Mouse (Mus musculus): ENCODE data around the gene Safb. TPM values are rescaled to one million over a fixed set of nuclear protein-coding genes. Genes with fewer than 3 reads are reported as not detected.

Safb gene
- polyA plus RNA-seq, 1 experiment from 2014 or later: 109 TPM

DNA sequence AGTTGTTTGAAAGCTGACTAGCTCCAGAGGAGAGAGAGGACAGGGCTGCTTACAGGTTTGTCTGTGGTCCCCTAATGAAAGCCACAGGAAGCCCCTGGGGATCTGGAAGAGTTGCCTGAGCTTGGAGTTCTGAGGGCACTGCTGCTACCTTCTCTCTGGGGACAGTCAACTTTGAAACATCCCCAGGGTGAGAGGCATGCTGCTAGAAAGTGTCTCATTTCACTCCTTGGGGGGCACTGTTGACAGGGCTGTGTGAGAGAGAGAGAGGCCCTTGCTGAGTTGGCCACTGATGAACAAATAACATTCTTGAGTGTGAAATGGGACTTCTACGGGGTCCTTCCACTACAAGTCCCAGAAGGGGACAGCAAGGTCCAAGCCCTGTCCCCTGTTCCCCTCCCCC is 3.1 kb downstream of the Safb start:
- Histone ChIP-seq H3K27me3 (ENCODE audit: control insufficient read depth, insufficient read depth, low read length) (no peaks in the 10 kb centered on the region), H3K9ac (replicated peaks; ENCODE audit: low read length) (no peak overlapping the region), H3K36me3 (replicated peaks; ENCODE audit: control insufficient read depth, insufficient read depth, low read depth, low read length) (peaks cover 22% of the 10 kb centered on the region), H3K9me3 (replicated peaks; ENCODE audit: control insufficient read depth, low read length) (no peaks in the 10 kb centered on the region), H3K4me2 (ENCODE audit: low read depth, low read length) (no peak overlapping the region), H3K4me1 (ENCODE audit: control insufficient read depth, insufficient read depth, low read length) (peaks cover 7% of the 10 kb centered on the region; the same call in 1 of the 2 replicates), H3K4me3 (ENCODE audit: low read depth, low read length) (no peak overlapping the region), H3K27ac (replicated peaks; ENCODE audit: low read depth, low read length) (no peak overlapping the region)
- WGBS: 63% methylated on average over 1 of the region's 1 CpGs
- ATAC-seq (replicated peaks; ENCODE audit: insufficient number of reproducible peaks, low FRiP score, low TSS enrichment, low read depth): no peak
- no peak for DNase-seq (ENCODE audit: low spot score)

DNA sequence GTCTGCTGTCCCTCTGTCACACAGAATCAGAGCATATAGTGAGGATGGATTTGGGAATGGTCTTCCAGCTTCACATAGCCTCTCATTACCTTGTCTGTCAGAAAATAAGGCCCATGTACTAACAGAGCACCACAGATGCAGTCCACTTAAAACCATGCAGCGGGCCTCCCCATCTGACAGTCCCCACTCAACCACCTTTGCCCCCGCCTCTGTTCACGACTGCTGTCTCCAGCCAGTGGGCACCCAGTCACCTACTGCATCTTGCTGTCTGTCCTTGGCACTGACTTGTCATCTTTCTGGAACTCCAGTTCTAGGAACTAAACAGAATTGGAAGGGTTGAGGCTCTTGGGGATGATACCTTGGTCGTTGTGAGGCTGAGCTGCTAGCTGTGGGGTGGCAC is 4.3 kb downstream of the Safb start:
- H3K27ac ChIP-seq (replicated peaks; ENCODE audit: low read depth, low read length): no peak overlapping the region
- no peak overlapping the region for H3K9ac ChIP-seq (replicated peaks; ENCODE audit: low read length)
- no peaks in the 10 kb centered on the region for H3K27me3 ChIP-seq (ENCODE audit: control insufficient read depth, insufficient read depth, low read length)
- DNase-seq (ENCODE audit: low spot score): no peak
- H3K4me2 ChIP-seq (ENCODE audit: low read depth, low read length): no peak overlapping the region
- H3K4me1 ChIP-seq (ENCODE audit: control insufficient read depth, insufficient read depth, low read length): peaks cover 7% of the 10 kb centered on the region; the same call in 1 of the 2 replicates
- ATAC-seq (replicated peaks; ENCODE audit: insufficient number of reproducible peaks, low FRiP score, low TSS enrichment, low read depth): no peak
- H3K4me3 ChIP-seq (ENCODE audit: low read depth, low read length): no peak overlapping the region
- H3K36me3 ChIP-seq (replicated peaks; ENCODE audit: control insufficient read depth, insufficient read depth, low read depth, low read length): peaks cover 25% of the 10 kb centered on the region
- 98% methylated on average over 4 of the region's 4 CpGs for WGBS
- no peaks in the 10 kb centered on the region for H3K9me3 ChIP-seq (replicated peaks; ENCODE audit: control insufficient read depth, low read length)

DNA sequence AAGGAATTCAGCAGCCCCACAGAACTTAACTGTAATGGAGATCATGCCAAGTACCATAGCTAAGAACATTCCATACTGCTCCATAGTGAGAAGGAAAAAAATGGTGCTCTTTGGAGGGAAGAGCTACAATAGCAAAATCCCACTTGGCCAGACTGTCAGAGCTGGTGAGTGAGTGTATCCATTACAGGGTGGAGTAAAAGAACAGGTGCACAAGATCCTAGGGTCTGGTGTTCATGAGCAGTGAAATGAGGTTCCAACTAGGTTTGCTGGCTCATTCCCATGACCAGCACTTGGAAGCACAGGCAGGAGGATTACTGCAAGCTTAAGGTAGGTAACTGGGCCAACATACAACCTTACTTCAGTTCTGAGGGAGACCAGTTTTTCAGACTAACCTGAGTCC is 7.9 kb downstream of the Safb start:
- DNase-seq (ENCODE audit: low spot score): no peak
- ATAC-seq (replicated peaks; ENCODE audit: insufficient number of reproducible peaks, low FRiP score, low TSS enrichment, low read depth): no peak
- H3K4me2 ChIP-seq (ENCODE audit: low read depth, low read length): no peak overlapping the region
- H3K9me3 ChIP-seq (replicated peaks; ENCODE audit: control insufficient read depth, low read length): no peaks in the 10 kb centered on the region
- H3K4me1 ChIP-seq (ENCODE audit: control insufficient read depth, insufficient read depth, low read length): no peaks in the 10 kb centered on the region
- no peaks in the 10 kb centered on the region for H3K27me3 ChIP-seq (ENCODE audit: control insufficient read depth, insufficient read depth, low read length)
- no peak overlapping the region for H3K9ac ChIP-seq (replicated peaks; ENCODE audit: low read length)
- H3K4me3 ChIP-seq (ENCODE audit: low read depth, low read length): no peak overlapping the region
- no peak overlapping the region for H3K27ac ChIP-seq (replicated peaks; ENCODE audit: low read depth, low read length)
- H3K36me3 ChIP-seq (replicated peaks; ENCODE audit: control insufficient read depth, insufficient read depth, low read depth, low read length): peaks cover 41% of the 10 kb centered on the region

DNA sequence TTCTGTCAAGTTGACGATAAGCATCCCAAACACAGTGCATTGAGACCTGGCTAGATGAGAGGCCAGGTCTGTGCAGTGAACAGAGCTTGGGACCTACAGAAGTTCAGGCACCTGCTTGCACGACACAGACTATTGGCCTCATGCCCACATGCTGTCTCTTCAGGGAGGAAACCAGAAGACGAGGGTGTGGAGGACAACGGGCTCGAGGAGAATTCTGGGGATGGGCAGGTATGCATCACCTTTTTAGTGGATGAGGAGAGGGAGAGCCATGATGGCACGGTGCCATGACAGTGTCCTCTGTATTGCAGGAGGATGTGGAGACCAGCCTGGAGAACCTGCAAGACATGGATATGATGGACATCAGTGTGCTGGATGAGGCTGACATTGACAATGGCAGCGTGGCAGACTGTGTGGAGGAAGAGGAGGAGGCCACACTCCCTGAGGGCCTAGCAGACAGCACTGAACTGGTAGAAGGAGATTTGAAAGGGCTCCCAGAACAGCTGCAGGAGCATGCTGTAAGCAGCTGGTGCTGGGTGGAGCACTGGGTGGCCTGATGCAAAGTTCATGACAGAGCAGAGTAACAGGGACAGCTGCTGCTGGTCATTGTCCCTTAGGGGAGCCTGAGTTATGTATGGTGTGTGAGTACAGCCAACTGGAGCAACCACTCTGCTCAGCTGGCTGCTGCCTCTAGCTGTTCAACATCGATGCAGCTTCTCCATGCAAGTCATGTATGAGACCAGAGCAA is 9.1 kb downstream of the Safb start:
- ATAC-seq (replicated peaks; ENCODE audit: insufficient number of reproducible peaks, low FRiP score, low TSS enrichment, low read depth): no peak
- no peak overlapping the region for H3K4me2 ChIP-seq (ENCODE audit: low read depth, low read length)
- 90% methylated on average over 8 of the region's 8 CpGs for WGBS
- H3K36me3 ChIP-seq (replicated peaks; ENCODE audit: control insufficient read depth, insufficient read depth, low read depth, low read length): peaks cover 41% of the 10 kb centered on the region
- H3K9me3 ChIP-seq (replicated peaks; ENCODE audit: control insufficient read depth, low read length): no peaks in the 10 kb centered on the region
- no peak overlapping the region for H3K27ac ChIP-seq (replicated peaks; ENCODE audit: low read depth, low read length)
- no peak for DNase-seq (ENCODE audit: low spot score)
- H3K27me3 ChIP-seq (ENCODE audit: control insufficient read depth, insufficient read depth, low read length): no peaks in the 10 kb centered on the region
- no peak overlapping the region for H3K9ac ChIP-seq (replicated peaks; ENCODE audit: low read length)
- no peak overlapping the region for H3K4me3 ChIP-seq (ENCODE audit: low read depth, low read length)
- no peaks in the 10 kb centered on the region for H3K4me1 ChIP-seq (ENCODE audit: control insufficient read depth, insufficient read depth, low read length)

DNA sequence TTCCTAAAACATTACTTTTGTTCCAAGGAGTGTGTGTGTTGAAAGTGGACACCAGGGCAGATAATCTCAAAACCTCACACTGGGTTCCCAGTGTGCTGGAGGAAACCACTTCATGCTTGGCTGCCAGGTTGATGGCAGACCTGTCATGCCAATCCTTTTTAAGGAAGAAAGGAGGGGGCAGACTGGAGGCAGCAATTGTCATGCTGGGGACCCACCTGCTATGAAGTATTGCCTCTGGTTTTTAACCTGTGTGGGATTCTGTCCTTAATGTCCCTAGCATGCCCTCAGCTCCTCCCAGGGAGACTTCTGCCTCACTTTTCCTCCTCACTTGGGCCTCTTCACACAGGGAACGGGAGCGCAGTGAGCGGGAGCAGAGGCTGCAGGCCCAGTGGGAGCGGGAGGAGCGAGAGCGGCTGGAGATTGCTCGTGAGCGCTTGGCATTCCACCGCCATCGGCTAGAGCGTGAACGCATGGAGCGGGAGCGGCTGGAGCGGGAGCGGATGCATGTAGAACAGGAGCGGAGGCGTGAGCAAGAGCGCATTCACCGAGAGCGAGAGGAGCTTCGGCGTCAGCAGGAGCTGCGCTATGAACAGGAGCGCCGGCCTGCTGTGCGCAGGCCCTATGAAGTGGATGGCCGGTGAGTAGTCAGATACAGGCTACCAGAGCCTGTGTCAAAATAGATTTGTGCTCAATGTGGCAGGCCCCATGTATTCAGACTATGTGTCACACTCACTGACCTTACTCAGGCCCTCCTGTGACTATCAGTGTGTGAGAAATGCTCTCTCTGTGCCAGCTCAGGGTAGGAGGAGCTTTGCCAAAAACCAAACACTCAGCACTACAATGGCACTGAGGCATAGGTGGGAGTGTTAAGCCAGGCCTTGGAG is 18.8 kb downstream of the Safb start:
- H3K27ac ChIP-seq (replicated peaks; ENCODE audit: low read depth, low read length): no peak overlapping the region
- H3K4me1 ChIP-seq (ENCODE audit: control insufficient read depth, insufficient read depth, low read length): no peaks in the 10 kb centered on the region
- no peak overlapping the region for H3K4me3 ChIP-seq (ENCODE audit: low read depth, low read length)
- WGBS: 94% methylated on average over 28 of the region's 28 CpGs
- H3K27me3 ChIP-seq (ENCODE audit: control insufficient read depth, insufficient read depth, low read length): no peaks in the 10 kb centered on the region
- no peak overlapping the region for H3K4me2 ChIP-seq (ENCODE audit: low read depth, low read length)
- H3K36me3 ChIP-seq (replicated peaks; ENCODE audit: control insufficient read depth, insufficient read depth, low read depth, low read length): peaks cover 53% of the 10 kb centered on the region
- no peak for ATAC-seq (replicated peaks; ENCODE audit: insufficient number of reproducible peaks, low FRiP score, low TSS enrichment, low read depth)
- H3K9ac ChIP-seq (replicated peaks; ENCODE audit: low read length): no peak overlapping the region
- H3K9me3 ChIP-seq (replicated peaks; ENCODE audit: control insufficient read depth, low read length): no peaks in the 10 kb centered on the region
- DNase-seq (ENCODE audit: low spot score): no peak

DNA sequence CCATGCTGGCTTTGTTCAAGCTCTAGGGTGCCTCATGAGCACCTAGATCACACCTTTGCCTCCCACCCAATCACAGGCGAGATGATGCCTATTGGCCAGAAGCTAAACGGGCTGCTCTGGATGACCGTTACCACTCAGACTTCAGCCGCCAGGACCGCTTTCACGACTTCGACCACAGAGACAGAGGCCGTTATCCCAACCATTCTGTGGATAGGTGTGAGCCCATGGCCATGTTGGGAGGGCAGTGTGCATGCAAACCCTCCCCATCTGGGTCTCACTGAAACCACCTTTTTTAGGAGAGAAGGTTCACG is 19.4 kb downstream of the Safb start:
- peaks cover 53% of the 10 kb centered on the region for H3K36me3 ChIP-seq (replicated peaks; ENCODE audit: control insufficient read depth, insufficient read depth, low read depth, low read length)

DNA sequence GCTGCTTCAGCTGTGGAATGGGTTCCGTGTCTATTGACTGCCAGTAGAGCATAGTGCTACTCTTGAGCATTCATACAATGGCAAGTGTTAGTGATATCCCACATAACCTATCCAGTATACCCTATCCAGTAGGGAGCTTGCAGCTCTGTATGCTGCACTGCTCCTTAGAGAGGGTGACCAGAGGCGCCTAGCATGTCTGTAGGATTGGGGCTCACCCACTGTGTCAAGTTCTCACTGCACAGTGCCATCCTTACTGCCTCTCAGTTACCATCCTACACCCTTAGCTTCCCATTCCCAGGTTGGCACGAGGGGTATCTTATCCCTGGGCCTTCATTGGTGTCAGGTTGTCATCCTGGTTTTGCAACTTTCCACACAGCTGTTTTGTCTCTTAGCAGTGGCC is 19.8 kb downstream of the Safb start:
- Histone ChIP-seq H3K4me3 (ENCODE audit: low read depth, low read length) (no peak overlapping the region), H3K36me3 (replicated peaks; ENCODE audit: control insufficient read depth, insufficient read depth, low read depth, low read length) (peaks cover 53% of the 10 kb centered on the region), H3K27ac (replicated peaks; ENCODE audit: low read depth, low read length) (no peak overlapping the region), H3K4me2 (ENCODE audit: low read depth, low read length) (no peak overlapping the region), H3K9ac (replicated peaks; ENCODE audit: low read length) (no peak overlapping the region), H3K9me3 (replicated peaks; ENCODE audit: control insufficient read depth, low read length) (no peaks in the 10 kb centered on the region), H3K4me1 (ENCODE audit: control insufficient read depth, insufficient read depth, low read length) (no peaks in the 10 kb centered on the region), H3K27me3 (ENCODE audit: control insufficient read depth, insufficient read depth, low read length) (no peaks in the 10 kb centered on the region)
- 96% methylated on average over 3 of the region's 3 CpGs for WGBS
- DNase-seq (ENCODE audit: low spot score) (no peak), ATAC-seq (replicated peaks; ENCODE audit: insufficient number of reproducible peaks, low FRiP score, low TSS enrichment, low read depth) (no peak)

More for the DNA sequence above, 19.4 kb downstream of the Safb start:
- Histone ChIP-seq H3K9ac (replicated peaks; ENCODE audit: low read length) (no peak overlapping the region), H3K27ac (replicated peaks; ENCODE audit: low read depth, low read length) (no peak overlapping the region), H3K4me3 (ENCODE audit: low read depth, low read length) (no peak overlapping the region), H3K4me1 (ENCODE audit: control insufficient read depth, insufficient read depth, low read length) (no peaks in the 10 kb centered on the region), H3K27me3 (ENCODE audit: control insufficient read depth, insufficient read depth, low read length) (no peaks in the 10 kb centered on the region), H3K4me2 (ENCODE audit: low read depth, low read length) (no peak overlapping the region), H3K9me3 (replicated peaks; ENCODE audit: control insufficient read depth, low read length) (no peaks in the 10 kb centered on the region)
- no peak for DNase-seq (ENCODE audit: low spot score)
- ATAC-seq (replicated peaks; ENCODE audit: insufficient number of reproducible peaks, low FRiP score, low TSS enrichment, low read depth): no peak
- WGBS: 91% methylated on average over 9 of the region's 9 CpGs

DNA sequence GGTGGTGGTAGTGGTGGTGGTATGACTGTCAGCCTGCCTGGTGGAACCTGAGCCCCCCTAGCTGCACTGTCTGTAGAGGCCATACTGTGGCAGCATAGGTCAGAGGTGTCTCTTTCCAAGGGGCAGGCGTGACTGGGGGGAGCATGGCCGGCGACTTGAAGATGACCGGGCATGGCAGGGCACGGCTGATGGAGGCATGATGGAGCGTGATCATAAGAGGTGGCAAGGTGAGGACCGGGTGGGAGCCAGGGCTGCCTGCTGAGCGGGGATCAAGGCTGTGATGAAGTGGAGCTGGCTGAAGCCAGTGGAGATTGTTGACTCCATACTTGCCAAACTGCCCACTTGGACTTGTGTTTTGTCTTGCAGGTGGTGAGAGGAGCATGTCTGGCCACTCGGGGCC is 20.8 kb downstream of the Safb start:
- ATAC-seq (replicated peaks; ENCODE audit: insufficient number of reproducible peaks, low FRiP score, low TSS enrichment, low read depth): no peak
- Histone ChIP-seq H3K27me3 (ENCODE audit: control insufficient read depth, insufficient read depth, low read length) (no peaks in the 10 kb centered on the region), H3K4me3 (ENCODE audit: low read depth, low read length) (no peak overlapping the region), H3K4me1 (ENCODE audit: control insufficient read depth, insufficient read depth, low read length) (no peaks in the 10 kb centered on the region; the same call in 1 of the 2 replicates), H3K9me3 (replicated peaks; ENCODE audit: control insufficient read depth, low read length) (no peaks in the 10 kb centered on the region), H3K9ac (replicated peaks; ENCODE audit: low read length) (no peak overlapping the region), H3K36me3 (replicated peaks; ENCODE audit: control insufficient read depth, insufficient read depth, low read depth, low read length) (peaks cover 44% of the 10 kb centered on the region), H3K4me2 (ENCODE audit: low read depth, low read length) (no peak overlapping the region), H3K27ac (replicated peaks; ENCODE audit: low read depth, low read length) (no peak overlapping the region)
- 90% methylated on average over 9 of the region's 9 CpGs for WGBS
- no peak for DNase-seq (ENCODE audit: low spot score)
